Mouse (Mus musculus) frontal cortex, postnatal 36 days (tissue): Measurements from ENCODE around the gene Atp2a1.
A peak's percentile ranks its signal among the peaks of the same experiment; 100 is the strongest.
"Not testable (repeated sequence)": the region's sequence is repeated elsewhere in the genome, so short reads cannot be mapped to it uniquely, and the experiment has no call there.

Source experiments
- DNase-seq, 2 experiments: peaks; one replicate each; pipeline ENCODE4 v3.0.0; 2022; ENCODE audit warnings: low spot score in 2 of 2

Atp2a1 gene

GRCm38 (mm10) chr7:126463004-126463403 is at the start of gene Atp2a1:
Atp2a1 (minus strand) TSS chr7:126463108.
- no peak for DNase-seq

GRCm38 (mm10) chr7:126511287-126511686 is 48.4 kb upstream of the Atp2a1 start:
- DNase-seq: no peak

- DNase-seq: no peak
Observed at GRCm38 (mm10) chr7:126507126-126507778, 44.3 kb upstream of the Atp2a1 start.

- DNase-seq: no peak
Observed at GRCm38 (mm10) chr7:126504913-126505312, 42.0 kb upstream of the Atp2a1 start.

GRCm38 (mm10) chr7:126503273-126503878 is 40.5 kb upstream of the Atp2a1 start, which contains the start of gene Atxn2l:
Atxn2l (minus strand) TSS chr7:126503437.
- DNase-seq: peak; percentile 99

- no peak for DNase-seq
Observed at GRCm38 (mm10) chr7:126502751-126503150, 39.8 kb upstream of the Atp2a1 start.

- peak; percentile 94 for DNase-seq
Observed at GRCm38 (mm10) chr7:126502023-126502741, 39.3 kb upstream of the Atp2a1 start.

- no peak for DNase-seq
Observed at GRCm38 (mm10) chr7:126501684-126502022, 38.7 kb upstream of the Atp2a1 start.

- DNase-seq: no peak
Observed at GRCm38 (mm10) chr7:126499416-126499815, 36.5 kb upstream of the Atp2a1 start.

- DNase-seq: no peak
Observed at GRCm38 (mm10) chr7:126497966-126498365, 35.1 kb upstream of the Atp2a1 start.

- DNase-seq: no peak
Observed at GRCm38 (mm10) chr7:126496475-126496874, 33.6 kb upstream of the Atp2a1 start.

GRCm38 (mm10) chr7:126494120-126494519 is 31.2 kb upstream of the Atp2a1 start:
- no peak for DNase-seq

- DNase-seq: no peak
Observed at GRCm38 (mm10) chr7:126491973-126492372, 29.1 kb upstream of the Atp2a1 start.

GRCm38 (mm10) chr7:126491005-126491404 is 28.1 kb upstream of the Atp2a1 start:
- DNase-seq: no peak

GRCm38 (mm10) chr7:126487617-126488385 is 24.9 kb upstream of the Atp2a1 start:
- not testable (repeated sequence) for DNase-seq

- DNase-seq: peak; percentile 98
Observed at GRCm38 (mm10) chr7:126487052-126487483, 24.2 kb upstream of the Atp2a1 start, which contains the start of gene Tufm. Tufm (plus strand) TSS chr7:126487361.

- DNase-seq: peak; percentile 55 to 67
Observed at GRCm38 (mm10) chr7:126482392-126482871, 19.5 kb upstream of the Atp2a1 start.

- no peak for DNase-seq
Observed at GRCm38 (mm10) chr7:126481699-126482098, 18.8 kb upstream of the Atp2a1 start.

- peak; percentile 89 to 92 for DNase-seq
Observed at GRCm38 (mm10) chr7:126474993-126475581, 12.2 kb upstream of the Atp2a1 start, which contains the start of gene Sh2b1. Sh2b1 (minus strand) TSS chr7:126475424.

GRCm38 (mm10) chr7:126474486-126474955 is 11.6 kb upstream of the Atp2a1 start:
- DNase-seq: peak in 1 of 2 experiments; percentile 11

- DNase-seq: no peak
Observed at GRCm38 (mm10) chr7:126473470-126474086, 10.7 kb upstream of the Atp2a1 start.
